Mouse (Mus musculus): ENCODE data around the gene Aire. TPM values are rescaled to one million over a fixed set of nuclear protein-coding genes. Genes with fewer than 3 reads are reported as not detected.
A peak's percentile ranks its signal among the peaks of the same experiment; 100 is the strongest.

The Aire gene
- total RNA-seq, 1 experiment from 2014 or later: not detected

- no peak for ATAC-seq (replicated peaks; ENCODE audit: low read depth, poor library complexity, severe bottlenecking)
Measured at GRCm38 (mm10) chr10:78010335-78010734, 33.1 kb downstream of the Aire start.

- ATAC-seq (replicated peaks; ENCODE audit: low read depth, poor library complexity, severe bottlenecking): 0 out of 2 replicates have a peak, but pooled peaks have one; percentile 1
Measured at GRCm38 (mm10) chr10:78009945-78010293, 33.5 kb downstream of the Aire start, which contains the start of gene Pfkl. Gene Pfkl (minus strand): TSS chr10:78010083.

DNA sequence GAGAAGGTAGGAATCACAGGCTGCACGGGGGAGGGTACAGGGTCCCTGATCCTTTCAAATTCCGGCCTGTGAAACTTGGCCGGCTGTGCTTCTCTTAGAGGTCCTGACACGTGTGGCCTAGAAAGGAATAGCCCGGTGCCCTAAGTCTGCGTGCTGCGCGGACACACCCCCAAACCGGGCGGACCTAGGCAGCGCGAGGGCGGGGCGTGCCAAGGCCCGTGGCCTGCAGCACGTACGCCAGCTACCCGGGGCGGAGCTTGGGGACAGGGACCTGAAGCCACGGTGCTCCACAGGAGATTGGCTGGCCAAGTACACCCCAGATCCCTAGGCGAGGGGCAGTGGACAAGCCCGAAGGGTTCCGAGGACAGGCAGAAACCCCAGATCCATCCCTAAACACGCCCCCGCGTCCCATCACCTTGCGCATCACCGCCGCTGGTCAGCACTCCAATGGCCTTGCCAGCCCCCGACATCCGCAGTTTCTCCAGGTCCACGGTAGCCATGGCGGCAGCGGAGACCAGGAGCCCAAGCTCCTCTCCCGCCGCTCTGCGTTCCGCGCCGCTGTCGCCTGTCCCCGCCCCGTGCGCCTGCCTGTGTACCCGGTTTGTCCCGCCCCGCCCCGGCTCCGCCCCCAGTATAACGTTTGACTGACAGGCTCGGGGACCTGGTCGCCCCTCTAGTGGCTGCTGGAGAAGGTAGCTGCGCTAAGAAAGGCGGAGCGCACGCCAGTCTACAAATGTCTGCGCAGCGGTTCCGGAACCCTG, 34.0 kb downstream of the Aire start:
- ATAC-seq (replicated peaks; ENCODE audit: low read depth, poor library complexity, severe bottlenecking): peak; percentile 89

GRCm38 (mm10) chr10:78008169-78008568, 35.2 kb downstream of the Aire start:
- no peak for ATAC-seq (replicated peaks; ENCODE audit: low read depth, poor library complexity, severe bottlenecking)

DNA sequence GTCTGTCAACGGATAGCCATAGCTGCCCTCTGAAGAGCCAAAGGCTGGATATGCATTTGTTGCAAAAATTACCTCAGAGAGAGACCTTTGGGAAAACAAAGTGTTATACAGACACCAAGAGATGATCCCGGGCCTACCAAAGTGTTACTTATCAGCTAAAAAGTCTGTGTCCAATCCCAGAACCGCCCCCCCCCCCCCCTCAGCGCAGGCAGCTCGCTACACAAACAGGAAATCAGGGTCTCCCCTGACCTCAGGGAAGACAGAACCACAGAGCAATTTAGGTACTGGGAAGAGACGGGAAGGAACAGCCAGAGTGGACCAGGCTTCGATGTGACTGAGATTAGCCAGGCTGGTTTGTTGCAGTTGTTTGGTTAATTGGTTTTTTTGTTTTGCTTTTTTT, 36.2 kb downstream of the Aire start:
- ATAC-seq (replicated peaks; ENCODE audit: low read depth, poor library complexity, severe bottlenecking): no peak

GRCm38 (mm10) chr10:78005791-78006438, 37.5 kb downstream of the Aire start:
- no peak for ATAC-seq (replicated peaks; ENCODE audit: low read depth, poor library complexity, severe bottlenecking)

DNA sequence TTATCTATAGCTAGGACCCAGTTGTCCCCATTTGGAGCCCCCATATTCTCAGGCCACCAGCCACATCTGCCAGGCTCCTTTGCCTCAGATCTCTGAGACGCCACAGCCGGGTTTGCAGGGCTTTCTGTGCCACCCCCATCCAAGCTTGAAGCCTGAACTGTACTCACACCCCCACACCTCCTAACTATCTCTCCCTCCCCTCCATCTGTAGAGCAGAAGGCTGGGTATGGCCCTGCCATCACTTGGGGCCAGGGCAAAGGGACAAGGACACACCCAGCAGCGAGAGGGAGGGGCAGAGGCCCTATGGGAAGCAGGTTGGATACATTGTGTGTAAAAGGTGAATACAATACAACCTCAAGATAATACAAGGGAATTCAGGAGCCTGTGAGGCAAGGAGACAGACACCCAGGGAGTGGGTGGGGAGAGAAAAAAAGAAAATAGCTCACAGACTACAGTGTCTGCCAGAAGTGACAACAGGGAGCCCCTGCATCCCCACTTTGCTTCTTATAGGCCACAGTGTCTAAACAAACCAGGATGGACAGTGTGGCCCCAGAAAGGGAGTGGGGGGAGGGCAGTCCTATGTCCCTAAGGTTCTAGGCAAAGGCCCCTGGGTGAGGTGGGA, 38.8 kb downstream of the Aire start:
- ATAC-seq (replicated peaks; ENCODE audit: low read depth, poor library complexity, severe bottlenecking): no peak

- no peak for ATAC-seq (replicated peaks; ENCODE audit: low read depth, poor library complexity, severe bottlenecking)
Measured at GRCm38 (mm10) chr10:78002316-78002715, 41.1 kb downstream of the Aire start.

GRCm38 (mm10) chr10:78001796-78002195, 41.6 kb downstream of the Aire start:
- ATAC-seq (replicated peaks; ENCODE audit: low read depth, poor library complexity, severe bottlenecking): no peak

GRCm38 (mm10) chr10:78000200-78000599, 43.2 kb downstream of the Aire start:
- no peak for ATAC-seq (replicated peaks; ENCODE audit: low read depth, poor library complexity, severe bottlenecking)

GRCm38 (mm10) chr10:77995639-77996038, 47.8 kb downstream of the Aire start:
- ATAC-seq (replicated peaks; ENCODE audit: low read depth, poor library complexity, severe bottlenecking): no peak

DNA sequence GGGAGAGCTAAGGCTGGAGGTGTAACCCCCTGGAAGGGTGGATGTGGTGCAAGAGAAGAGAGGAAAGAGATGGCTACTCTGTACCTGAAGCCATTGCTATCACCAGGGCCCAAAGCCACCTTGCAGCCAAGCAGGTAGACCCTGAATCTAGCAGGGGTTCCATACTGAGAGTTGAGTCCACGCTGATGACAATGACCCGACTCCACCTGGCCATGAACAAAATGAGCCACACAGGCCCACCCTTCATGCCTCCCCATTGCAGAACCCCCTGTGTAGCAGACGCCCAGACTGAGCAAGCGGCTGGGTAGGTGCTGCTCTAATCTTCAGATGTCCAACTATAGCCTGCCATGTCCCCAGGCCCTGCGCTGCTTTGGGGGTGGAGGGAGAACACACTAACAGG, 57.6 kb downstream of the Aire start:
- no peak for ATAC-seq (replicated peaks; ENCODE audit: low read depth, poor library complexity, severe bottlenecking)

DNA sequence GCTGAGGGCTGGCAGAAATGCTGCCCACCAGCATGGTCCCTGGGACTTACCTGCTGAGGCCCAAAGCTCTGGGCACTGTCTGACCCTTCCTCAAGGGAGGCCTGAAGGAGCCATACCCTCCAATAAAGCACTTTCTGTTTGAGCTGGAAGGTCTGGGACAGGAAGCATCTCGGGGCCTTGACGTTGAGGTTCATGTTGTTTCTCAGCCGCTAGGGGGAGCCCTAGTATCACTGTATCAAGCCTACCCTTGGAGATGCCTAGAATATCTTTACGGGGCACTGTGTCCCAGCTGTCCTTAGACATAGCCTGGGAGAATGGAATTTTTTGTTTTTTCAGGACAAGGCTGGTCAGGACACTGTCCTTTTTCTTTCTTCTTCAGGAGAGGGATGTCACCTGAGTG, 58.8 kb downstream of the Aire start:
- peak; percentile 92 for ATAC-seq (replicated peaks; ENCODE audit: low read depth, poor library complexity, severe bottlenecking)

Other genes starting within 250 kb of the Aire start
- gene Gm9639, start 248.5 kb downstream of the Aire start, total RNA-seq (2017): not detected in 2 replicates
- not detected in 2 replicates for gene Gm19668, start 244.5 kb downstream of the Aire start, total RNA-seq (2017)
- not detected in 2 replicates for gene Gm9507, start 231.8 kb downstream of the Aire start, total RNA-seq (2017)
- not detected in 2 replicates for gene Gm2696, start 228.9 kb downstream of the Aire start, total RNA-seq (2017)
- not detected in 2 replicates for gene Krtap10-4, start 216.5 kb downstream of the Aire start, total RNA-seq (2017)
- not detected in 2 replicates for gene Krtap10-10, start 207.7 kb downstream of the Aire start, total RNA-seq (2017)
- gene Gm36176, start 196.8 kb downstream of the Aire start, total RNA-seq (2017): not detected in 2 replicates
- not detected in 2 replicates for gene Gm10318, start 190.8 kb downstream of the Aire start, total RNA-seq (2017)
- gene Gm3285, start 181.6 kb downstream of the Aire start, total RNA-seq (2017): not detected in 2 replicates
- gene Lrrc3, start 141.1 kb downstream of the Aire start, total RNA-seq (2017): 0.23 TPM in 1 of 2 replicates, not detected in the other
- gene Trpm2, start 73.0 kb downstream of the Aire start, total RNA-seq (2017): 1.4 and 4.2 TPM in 2 replicates
- gene 1810043G02Rik, start 65.1 kb downstream of the Aire start, total RNA-seq (2017): 10.5 and 12.6 TPM in 2 replicates
- gene Pfkl, start 33.5 kb downstream of the Aire start, total RNA-seq (2017): 42.8 and 43.8 TPM in 2 replicates
- 0.87 TPM in 1 of 2 replicates, not detected in the other for gene Dnmt3l, start 1.7 kb downstream of the Aire start, total RNA-seq (2017)
- 0.73 and 1.0 TPM in 2 replicates for gene Icosl, start 25.7 kb upstream of the Aire start, total RNA-seq (2017)
- gene D10Jhu81e, start 126.2 kb upstream of the Aire start, total RNA-seq (2017): 84.9 and 97.8 TPM in 2 replicates
- 29.2 and 32.2 TPM in 2 replicates for gene Pwp2, start 141.5 kb upstream of the Aire start, total RNA-seq (2017)
- 27.8 and 29.0 TPM in 2 replicates for gene Trappc10, start 201.0 kb upstream of the Aire start, total RNA-seq (2017)